Mouse (Mus musculus) myocyte (in vitro differentiated cells): ENCODE data around the gene Fxyd5.

Experiments used
- CEBPB ChIP-seq: IDR thresholded peaks from 2 replicates; pipeline ENCODE4 v1.6.1; 2011; ENCODE audit warnings: mild to moderate bottlenecking, moderate library complexity; ENCODE audit not compliant: poor library complexity, insufficient read depth, severe bottlenecking
- E2F4 ChIP-seq: IDR thresholded peaks from one replicate; pipeline ENCODE4 v1.6.1; 2011; ENCODE audit warnings: mild to moderate bottlenecking, control low read depth, moderate library complexity; ENCODE audit not compliant: insufficient read depth
- MYOD1 ChIP-seq, 3 experiments: IDR thresholded peaks; one replicate each; pipeline ENCODE4 v1.6.1; 2011; ENCODE audit warnings: control low read depth in 2 of 3, low read depth in 2 of 3, mild to moderate bottlenecking in 2 of 3, moderate library complexity in 1 of 3; ENCODE audit not compliant: insufficient read length in 2 of 3, control insufficient read depth in 1 of 3
- POLR2A ChIP-seq: IDR thresholded peaks from one replicate; pipeline ENCODE4 v1.6.1; 2011; ENCODE audit warnings: low read depth, mild to moderate bottlenecking, control low read depth, moderate library complexity; ENCODE audit not compliant: insufficient read length
- REST ChIP-seq: IDR thresholded peaks from one replicate; pipeline ENCODE4 v1.6.1; 2011; ENCODE audit warnings: mild to moderate bottlenecking, control low read depth, moderate library complexity; ENCODE audit not compliant: insufficient read depth, insufficient read length
- TCF3 ChIP-seq: IDR thresholded peaks from one replicate; pipeline ENCODE4 v1.6.1; 2011; ENCODE audit warnings: low read depth, control low read depth; ENCODE audit not compliant: insufficient read length

GRCm38 (mm10) chr7:31031731-31032130 lies 10.6 kb downstream of the Fxyd5 start:
- no peak for TF ChIP-seq REST
- no peak for TF ChIP-seq POLR2A
- TF ChIP-seq MYOD1 (IDR thresholded peaks at IDR 0.05; ENCODE audit: control insufficient read depth in 1 of 3, insufficient read length in 2 of 3, low read depth in 2 of 3), result no peak
- TF ChIP-seq CEBPB, result no peak
- no peak for TF ChIP-seq E2F4
- TF ChIP-seq TCF3, result no peak
